Mouse (Mus musculus) urinary bladder, adult 18-20 months (tissue): ENCODE results near the gene Evi2.

Experiments
- DNase-seq, 2 experiments: peaks; one replicate each; pipeline ENCODE4 v3.0.0; 2022; ENCODE audit warnings: low spot score in 2 of 2, mixed read lengths in 2 of 2

Gene Evi2

GRCm38 (mm10) chr11:79524310-79524575 is 6.1 kb downstream of the Evi2 start:
- DNase-seq, result no peak

DNA sequence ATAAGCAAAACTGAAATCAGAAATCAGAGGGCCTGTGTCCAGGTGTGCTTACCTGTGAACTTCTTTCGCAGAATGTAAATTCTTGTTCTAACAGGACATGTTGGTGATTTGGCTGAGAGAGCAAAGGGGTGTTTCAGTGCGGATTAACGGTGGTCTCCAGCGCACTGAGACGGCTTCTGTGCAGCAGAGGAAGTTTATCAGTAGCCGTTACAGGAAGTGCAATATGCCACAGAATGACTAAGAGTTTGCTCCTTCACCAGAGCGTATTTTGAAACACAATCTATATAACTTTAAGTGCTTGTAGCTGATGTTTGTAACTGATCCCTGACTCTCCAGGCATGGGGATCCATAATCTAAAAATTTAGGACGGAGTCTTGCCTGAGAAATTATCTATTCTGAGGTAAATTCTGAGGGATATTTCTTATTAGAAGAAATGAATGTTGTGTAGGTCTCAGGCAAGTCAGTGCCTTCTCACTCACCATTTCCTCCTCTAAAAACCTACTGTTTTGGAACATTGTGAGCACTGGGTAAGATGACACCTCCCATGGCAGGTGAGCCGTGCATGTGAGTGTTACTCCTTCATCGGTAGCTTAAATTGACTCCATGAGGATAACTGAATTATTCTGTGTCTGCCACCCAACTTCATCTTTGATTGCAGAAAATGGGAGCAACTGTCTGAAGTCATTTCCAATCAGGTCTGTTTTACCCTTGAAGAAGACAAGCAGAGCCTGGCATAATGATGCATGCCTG is 6.7 kb downstream of the Evi2 start, which contains the start of gene Evi2b:
Gene Evi2b (minus strand): TSS at position 203 of the 750 bp plus-strand sequence.
- no peak for DNase-seq

- DNase-seq, result no peak
Observed at GRCm38 (mm10) chr11:79522944-79523343, 7.4 kb downstream of the Evi2 start.

- DNase-seq, result no peak
Observed at GRCm38 (mm10) chr11:79521930-79522329, 8.5 kb downstream of the Evi2 start.

GRCm38 (mm10) chr11:79520772-79521171 is 9.6 kb downstream of the Evi2 start:
- DNase-seq, result no peak

DNA sequence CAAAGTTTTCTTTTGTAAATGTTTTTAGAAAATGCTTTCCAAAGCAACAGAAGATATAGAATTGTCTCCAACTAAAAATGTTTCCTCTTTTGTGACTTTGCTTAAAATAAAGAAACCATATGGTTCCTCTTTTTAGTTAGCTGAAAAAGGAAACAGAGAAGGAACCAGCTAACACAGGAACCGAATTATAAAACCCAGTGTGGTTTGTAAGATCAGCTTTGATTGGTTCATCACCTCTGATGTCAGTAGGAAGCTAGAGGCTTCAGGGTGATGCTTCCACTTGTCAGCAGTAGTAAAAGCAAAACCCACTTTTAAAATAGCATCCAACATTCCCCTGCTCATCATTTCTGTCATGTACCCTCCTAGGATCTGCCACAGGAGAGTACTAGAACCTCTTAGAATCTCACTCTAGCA is 10.5 kb downstream of the Evi2 start:
- DNase-seq, result no peak

DNA sequence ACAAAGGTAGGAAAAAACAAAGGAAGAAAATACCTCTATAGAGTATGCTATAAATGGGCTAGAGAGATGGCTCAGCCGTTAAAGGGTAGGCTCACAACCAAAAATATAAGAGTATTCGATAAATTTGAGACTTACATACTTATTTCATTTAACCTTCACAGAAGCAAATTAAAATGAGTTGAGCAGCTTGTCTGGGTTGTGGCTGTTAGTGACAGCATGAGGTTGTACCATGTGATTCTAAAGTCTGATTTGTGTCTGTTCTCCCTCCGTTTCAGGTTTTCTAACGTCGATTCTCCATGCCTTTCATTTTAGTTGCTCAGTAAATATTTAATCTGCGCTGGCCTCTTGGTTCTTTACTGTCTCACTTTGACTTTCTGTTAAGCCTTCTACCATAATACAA is 11.1 kb downstream of the Evi2 start:
- no peak for DNase-seq

- no peak for DNase-seq
Observed at GRCm38 (mm10) chr11:79515798-79516197, 14.6 kb downstream of the Evi2 start.

- DNase-seq, result no peak
Observed at GRCm38 (mm10) chr11:79515331-79515730, 15.1 kb downstream of the Evi2 start.

GRCm38 (mm10) chr11:79511970-79512369 is 18.4 kb downstream of the Evi2 start:
- DNase-seq, result no peak

GRCm38 (mm10) chr11:79504506-79504905 is 25.9 kb downstream of the Evi2 start:
- no peak for DNase-seq

GRCm38 (mm10) chr11:79503845-79504244 is 26.5 kb downstream of the Evi2 start, which contains the start of gene Omg:
TSS of gene Omg (minus strand) at chr11:79504084.
- DNase-seq, result no peak

DNA sequence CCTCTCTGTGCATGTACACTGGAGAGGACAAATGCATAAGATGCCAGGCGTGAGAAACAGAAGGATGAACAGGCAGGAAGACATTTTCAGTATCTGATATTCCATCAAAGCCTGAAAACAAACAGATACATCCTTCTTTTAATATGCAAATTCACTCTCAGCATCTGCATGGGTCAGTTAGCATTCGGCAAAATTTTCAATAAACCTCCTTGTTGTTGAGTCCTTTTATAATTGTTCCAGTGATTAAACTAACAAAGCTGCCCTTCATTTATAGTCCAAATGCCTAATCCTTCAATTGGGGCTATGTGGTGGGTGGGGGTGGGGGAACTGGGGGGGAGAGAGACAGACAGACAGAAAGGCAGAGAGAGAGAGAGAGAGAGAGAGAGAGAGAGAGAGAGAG is 27.5 kb downstream of the Evi2 start:
- no peak for DNase-seq

DNA sequence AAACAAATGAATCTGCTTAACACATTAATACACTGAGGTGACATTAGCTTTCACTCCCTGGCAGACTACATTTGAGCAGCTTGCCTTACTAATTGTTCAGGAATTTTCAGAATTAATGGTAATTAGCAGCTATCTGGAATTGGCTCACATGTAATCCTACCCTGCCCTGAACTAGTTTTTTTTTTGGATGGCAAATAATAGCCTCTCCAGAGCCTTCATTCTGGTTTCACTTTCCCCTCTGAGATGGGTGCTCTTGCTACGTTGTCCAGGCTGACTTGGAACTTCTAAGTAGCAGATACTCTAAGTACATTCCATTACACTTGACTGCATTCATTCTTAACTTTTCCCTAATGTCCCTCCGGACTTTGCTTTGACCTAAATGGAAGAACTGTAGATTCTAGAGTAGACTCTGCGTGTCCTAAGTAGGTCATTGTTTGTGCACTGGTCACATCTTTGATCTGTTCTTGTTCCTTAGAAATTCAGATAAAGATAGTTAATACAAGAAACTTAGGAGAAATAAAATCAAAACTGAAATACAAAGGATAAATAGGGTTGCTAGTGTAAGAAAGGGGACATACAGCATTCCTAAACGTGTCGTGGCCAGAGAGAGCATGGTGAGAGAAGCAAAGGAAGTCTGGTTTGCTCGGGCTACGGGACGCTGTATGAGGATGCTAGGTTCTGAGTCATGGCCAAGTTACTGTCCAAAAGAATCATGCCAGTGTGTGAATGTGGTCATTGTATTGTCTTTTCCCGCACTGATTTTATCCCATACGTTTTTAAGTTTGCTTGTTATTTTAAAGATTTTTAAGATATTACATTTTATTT is 35.2 kb downstream of the Evi2 start:
- no peak for DNase-seq

DNA sequence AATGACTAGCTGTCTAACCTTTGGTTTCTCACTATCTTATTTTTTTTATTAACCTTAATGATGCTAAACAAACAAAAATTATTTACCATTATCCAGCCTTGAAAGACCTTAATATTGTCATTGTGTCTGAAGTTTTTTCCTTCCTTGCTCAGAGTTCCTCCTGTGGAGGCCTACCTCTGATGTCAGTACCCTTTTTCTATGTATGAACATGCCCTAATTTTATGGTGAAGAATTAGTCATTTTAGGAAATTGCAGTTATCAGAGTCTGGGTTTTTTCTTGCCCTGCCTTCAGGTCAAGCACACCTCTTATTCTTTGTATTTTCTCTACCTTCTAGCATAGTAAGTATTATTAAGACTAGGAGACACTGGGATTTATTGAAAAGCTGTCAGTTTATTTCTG is 45.7 kb downstream of the Evi2 start:
- DNase-seq, result no peak

DNA sequence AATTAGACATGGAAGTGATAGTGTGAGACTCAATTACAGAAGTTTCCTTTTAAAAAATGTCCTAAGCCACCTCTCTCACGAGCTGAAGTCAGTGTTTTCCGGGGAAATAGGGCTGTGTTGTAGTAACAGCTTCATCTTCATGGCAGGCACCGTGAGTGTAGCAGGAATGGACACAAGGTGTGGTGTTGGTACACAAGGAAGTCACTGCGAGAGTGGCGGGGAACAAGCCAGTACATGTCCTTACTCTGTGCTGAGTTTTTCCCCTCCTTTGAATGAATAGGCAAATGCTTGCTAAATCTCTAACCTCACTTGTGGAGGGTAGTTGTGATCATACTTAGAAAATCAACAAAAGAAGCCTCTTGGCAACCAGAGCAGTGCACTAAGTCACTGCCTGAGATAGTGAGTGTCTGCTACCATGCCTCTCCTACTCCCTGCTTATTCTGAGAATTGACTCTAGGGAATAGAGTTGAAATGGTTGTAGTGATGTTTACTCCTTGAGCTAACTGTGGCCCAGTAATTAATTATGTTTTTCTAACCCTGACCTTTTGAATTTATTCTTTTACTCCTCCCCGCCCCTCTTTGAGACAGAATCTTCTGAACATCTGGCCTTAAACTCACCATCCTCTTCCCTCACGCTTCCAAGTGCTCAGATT is 46.4 kb downstream of the Evi2 start:
- DNase-seq, result peak in 1 of 2 experiments; percentile 44

DNA sequence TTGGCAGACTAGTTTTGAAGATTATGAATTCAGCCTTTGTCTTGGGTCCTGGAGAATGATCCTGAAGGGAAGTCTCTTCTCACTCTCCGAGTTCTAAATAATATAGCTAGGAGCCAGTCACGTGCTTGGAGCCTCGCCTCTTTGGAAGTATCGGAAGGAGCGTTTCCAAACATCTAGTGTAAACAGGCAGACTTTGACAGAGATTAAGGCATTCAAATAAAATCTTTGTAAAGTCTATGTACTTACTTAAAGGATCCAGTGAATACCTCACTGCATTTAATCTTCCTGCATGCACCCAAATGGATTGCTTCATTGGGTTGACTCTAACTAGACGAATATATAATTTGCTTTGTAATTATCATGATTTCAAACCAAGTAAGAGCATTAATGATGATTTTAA is 47.0 kb downstream of the Evi2 start:
- DNase-seq, result no peak

DNA sequence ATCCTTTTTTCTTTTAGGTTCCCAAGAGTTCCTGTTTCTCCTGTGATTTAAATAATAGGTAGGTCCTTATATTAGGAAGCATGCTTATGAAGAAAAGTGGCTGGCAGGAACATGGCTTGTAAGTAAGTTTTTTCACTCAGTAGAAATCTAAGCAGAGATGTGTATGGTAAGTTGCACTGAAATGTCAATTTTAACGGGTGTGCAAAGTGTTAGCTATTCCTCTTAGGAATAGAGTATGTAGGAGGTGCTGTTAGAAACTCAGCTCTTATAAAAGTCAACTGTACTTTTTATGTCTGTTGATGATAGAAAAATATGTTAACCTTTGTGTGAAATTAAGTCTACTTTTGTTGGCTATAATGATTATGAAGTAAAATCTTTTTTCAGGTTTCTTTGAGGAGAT is 62.3 kb downstream of the Evi2 start:
- DNase-seq, result no peak
